Mouse (Mus musculus) intestine, postnatal 0 days (tissue): ENCODE results near the gene Kdm7a. TPM values are rescaled to one million over a fixed set of nuclear protein-coding genes. Genes with fewer than 3 reads are reported as not detected.

Experiments used
- ATAC-seq: fragments of 200-750 bp; cut with Nextera tagmentation; 2 replicates; pipeline ENCODE4 v1.8.0; 2017; ENCODE audit warnings: mild to moderate bottlenecking, moderate TSS enrichment, moderate library complexity
- H3K27ac ChIP-seq: fragments of 300-500 bp; sonication (generic); 2 replicates; pipeline ENCODE4 v1.5.1; 2014; ENCODE audit warnings: mild to moderate bottlenecking, low read depth, low read length, moderate library complexity
- H3K27me3 ChIP-seq: fragments of 300-500 bp; sonication (generic); replicated peaks from 2 replicates; pipeline ENCODE4 v1.6.1; 2014; ENCODE audit warnings: low read length, mixed read lengths; ENCODE audit not compliant: control insufficient read depth, insufficient read depth
- H3K36me3 ChIP-seq: fragments of 300-500 bp; sonication (generic); 2 replicates; pipeline ENCODE4 v1.6.1; 2014; ENCODE audit warnings: mild to moderate bottlenecking, moderate library complexity; ENCODE audit not compliant: control insufficient read depth, insufficient read depth
- H3K4me1 ChIP-seq: fragments of 300-500 bp; sonication (generic); replicated peaks from 2 replicates; pipeline ENCODE4 v1.6.1; 2014; ENCODE audit warnings: antibody characterized with exemption, low read length, mixed read lengths; ENCODE audit not compliant: control insufficient read depth, insufficient read depth
- H3K4me2 ChIP-seq: fragments of 300-500 bp; sonication (generic); replicated peaks from 2 replicates; pipeline ENCODE4 v1.6.1; 2014; ENCODE audit warnings: low read depth, mild to moderate bottlenecking, moderate library complexity
- H3K4me3 ChIP-seq: fragments of 300-500 bp; sonication (generic); 2 replicates; pipeline ENCODE4 v1.5.1; 2014; ENCODE audit warnings: low read depth, low read length
- H3K9ac ChIP-seq: fragments of 300-500 bp; sonication (generic); 2 replicates; pipeline ENCODE4 v1.6.1; 2014; ENCODE audit warnings: mild to moderate bottlenecking, low read depth, low read length
- H3K9me3 ChIP-seq: fragments of 300-500 bp; sonication (generic); 2 replicates; pipeline ENCODE4 v1.6.1; 2016; ENCODE audit warnings: mixed run types; ENCODE audit not compliant: control insufficient read depth
- CTCF ChIP-seq: sonication (generic); IDR thresholded peaks from 2 replicates; pipeline ENCODE4 v1.5.1; 2016; ENCODE audit warnings: low read depth, mild to moderate bottlenecking, control low read depth, antibody characterized with exemption, moderate library complexity
- WGBS: fragments of 180-500 bp; shearing (Covaris S2); extraction: QIAGEN DNeasy Blood & Tissue Kit; methylation state at CpG from one replicate; pipeline ENCODE4 v1.1.7; 2014; 5-methylcytosine and 5-hydroxymethylcytosine counted together
- polyA plus RNA-seq: library from polyadenylated mRNA; unstranded; fragments of >200 nt; fragmentation: Nextera tagmentation; extraction: Ambion mirVana; gene quantifications from 2 replicates; pipeline ENCODE4 v1.2.1, GENCODE M21; 2015

The Kdm7a gene
- polyA plus RNA-seq, 1 experiment from 2014 or later = 2.3 TPM

GRCm38 (mm10) chr6:39226610-39226955, 20.0 kb upstream of the Kdm7a start:
- Histone ChIP-seq H3K4me3 (no peak overlapping the region), H3K27ac (0 out of 2 replicates have a peak overlapping the region, but pooled peaks have one; percentile 41), H3K9ac (no peak overlapping the region), H3K36me3 (no peaks in the 10 kb centered on the region), H3K4me1 (no peaks in the 10 kb centered on the region; the same call in 1 of the 2 replicates), H3K9me3 (no peaks in the 10 kb centered on the region), H3K27me3 (no peaks in the 10 kb centered on the region), H3K4me2 (no peak overlapping the region)
- 66% methylated on average over 9 of the region's 9 CpGs for WGBS
- no peak for ATAC-seq
- TF ChIP-seq CTCF = no peak

- no peak overlapping the region for H3K4me3 ChIP-seq
- H3K27ac ChIP-seq = no peak overlapping the region
- no peaks in the 10 kb centered on the region; the same call in 1 of the 2 replicates for H3K4me1 ChIP-seq
- no peaks in the 10 kb centered on the region for H3K27me3 ChIP-seq
- 44% methylated on average over 7 of the region's 7 CpGs for WGBS
- ATAC-seq = no peak
- H3K9me3 ChIP-seq = no peaks in the 10 kb centered on the region
- no peak overlapping the region for H3K9ac ChIP-seq
- TF ChIP-seq CTCF = no peak
- H3K36me3 ChIP-seq = no peaks in the 10 kb centered on the region
- H3K4me2 ChIP-seq = no peak overlapping the region
Observed at GRCm38 (mm10) chr6:39225876-39226609, 19.5 kb upstream of the Kdm7a start.

GRCm38 (mm10) chr6:39223328-39223885, 16.8 kb upstream of the Kdm7a start:
- WGBS = 59% methylated on average over 5 of the region's 5 CpGs
- peak; percentile 68; the same call in 1 of the 2 replicates for ATAC-seq
- Histone ChIP-seq H3K4me1 (no peaks in the 10 kb centered on the region; the same call in 1 of the 2 replicates), H3K9me3 (no peaks in the 10 kb centered on the region), H3K27ac (no peak overlapping the region), H3K36me3 (no peaks in the 10 kb centered on the region), H3K4me3 (no peak overlapping the region), H3K27me3 (no peaks in the 10 kb centered on the region), H3K4me2 (no peak overlapping the region), H3K9ac (no peak overlapping the region)
- TF ChIP-seq CTCF = no peak

- 62% methylated on average over 5 of the region's 5 CpGs for WGBS
Observed at GRCm38 (mm10) chr6:39222487-39222886, 15.9 kb upstream of the Kdm7a start.

GRCm38 (mm10) chr6:39217961-39218360, 11.4 kb upstream of the Kdm7a start:
- ATAC-seq = no peak
- 84% methylated on average over 2 of the region's 2 CpGs for WGBS
- Histone ChIP-seq H3K4me1 (no peaks in the 10 kb centered on the region), H3K36me3 (no peaks in the 10 kb centered on the region), H3K27ac (no peak overlapping the region), H3K4me3 (no peak overlapping the region), H3K4me2 (no peak overlapping the region), H3K9me3 (no peaks in the 10 kb centered on the region), H3K9ac (no peak overlapping the region), H3K27me3 (no peaks in the 10 kb centered on the region)
- no peak for TF ChIP-seq CTCF

More at GRCm38 (mm10) chr6:39222487-39222886, 15.9 kb upstream of the Kdm7a start:
- Histone ChIP-seq H3K4me3 (no peak overlapping the region), H3K27me3 (no peaks in the 10 kb centered on the region), H3K4me1 (no peaks in the 10 kb centered on the region; the same call in 1 of the 2 replicates), H3K36me3 (no peaks in the 10 kb centered on the region), H3K9ac (no peak overlapping the region), H3K9me3 (no peaks in the 10 kb centered on the region), H3K4me2 (no peak overlapping the region), H3K27ac (no peak overlapping the region)
- ATAC-seq = no peak
- TF ChIP-seq CTCF = no peak

GRCm38 (mm10) chr6:39217138-39217537, 10.5 kb upstream of the Kdm7a start:
- no peaks in the 10 kb centered on the region for H3K36me3 ChIP-seq
- H3K4me1 ChIP-seq = no peaks in the 10 kb centered on the region
- no peak for ATAC-seq
- no peak overlapping the region for H3K27ac ChIP-seq
- TF ChIP-seq CTCF = no peak
- no peaks in the 10 kb centered on the region for H3K9me3 ChIP-seq
- H3K4me3 ChIP-seq = no peak overlapping the region
- H3K9ac ChIP-seq = no peak overlapping the region
- no peaks in the 10 kb centered on the region for H3K27me3 ChIP-seq
- H3K4me2 ChIP-seq = no peak overlapping the region
- WGBS = 91% methylated on average over 3 of the region's 3 CpGs
